Mouse (Mus musculus): ENCODE data around the gene Gm7903. TPM values are rescaled to one million over a fixed set of nuclear protein-coding genes. Genes with fewer than 3 reads are reported as not detected.

The Gm7903 gene
- polyA plus RNA-seq, 1 experiment from 2014 or later: not detected

Other genes starting within 250 kb of the Gm7903 start
- gene Tceal6, start 223.1 kb upstream of the Gm7903 start, polyA plus RNA-seq (2014; fragmentation: Nextera tagmentation; extraction: Ambion mirVana): 0.36 TPM in 1 of 2 replicates, not detected in the other
- gene Pramel3, start 131.5 kb upstream of the Gm7903 start, polyA plus RNA-seq (2014; fragmentation: Nextera tagmentation; extraction: Ambion mirVana): not detected in 2 replicates
- gene Gm5128, start 60.6 kb upstream of the Gm7903 start, polyA plus RNA-seq (2014; fragmentation: Nextera tagmentation; extraction: Ambion mirVana): not detected in 2 replicates
- gene AV320801, start 60.8 kb downstream of the Gm7903 start, polyA plus RNA-seq (2014; fragmentation: Nextera tagmentation; extraction: Ambion mirVana): not detected in 2 replicates
- 0.39 and 0.52 TPM in 2 replicates for gene Nxf7, start 164.9 kb downstream of the Gm7903 start, polyA plus RNA-seq (2014; fragmentation: Nextera tagmentation; extraction: Ambion mirVana)
- not detected in 2 replicates for gene Prame, start 193.9 kb downstream of the Gm7903 start, polyA plus RNA-seq (2014; fragmentation: Nextera tagmentation; extraction: Ambion mirVana)

All from intestine, embryonic 14.5 days (tissue).